Mouse (Mus musculus) monocyte, adult 2 months (primary cell): ENCODE measurements at regions not wholly inside any gene's neighbourhood (a gene's known extent, or its start where the extent isn't known, plus 50 kb on each side); places are given as distances from the start of the nearest gene placed in this dataset.

ENCODE experiments used
- DNase-seq, 2 experiments: peaks; one replicate each; pipeline ENCODE4 v3.0.0; 2022; ENCODE audit warnings: low spot score in 2 of 2, low read depth in 1 of 2

DNA sequence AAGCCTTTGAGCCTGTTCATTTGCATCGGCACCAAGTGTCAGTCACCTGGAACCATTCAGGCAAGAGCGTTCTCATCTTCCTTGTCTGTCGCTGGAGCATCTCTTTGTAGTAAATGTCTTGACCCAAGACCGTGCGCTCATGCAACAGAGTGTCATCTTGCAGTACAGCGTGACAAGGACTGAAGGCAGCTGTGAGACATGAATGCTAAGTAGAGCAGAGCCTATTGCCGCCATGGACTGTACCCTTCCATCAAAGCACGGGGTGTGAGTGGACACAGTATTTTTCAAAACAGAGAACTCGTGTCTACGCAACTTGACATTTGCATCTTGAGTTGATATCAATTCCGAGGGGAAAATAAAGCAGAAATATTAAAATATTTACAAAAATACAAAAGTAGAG is 287.4 kb upstream of the Gpc5 start:
- no peak for DNase-seq

- no peak for DNase-seq
Measured at GRCm38 (mm10) chr14:114808621-114809020, 283.4 kb upstream of the Gpc5 start.

GRCm38 (mm10) chr14:114820677-114821076 is 271.3 kb upstream of the Gpc5 start:
- DNase-seq: no peak

GRCm38 (mm10) chr14:114821098-114821594 is 270.9 kb upstream of the Gpc5 start:
- no peak for DNase-seq

DNA sequence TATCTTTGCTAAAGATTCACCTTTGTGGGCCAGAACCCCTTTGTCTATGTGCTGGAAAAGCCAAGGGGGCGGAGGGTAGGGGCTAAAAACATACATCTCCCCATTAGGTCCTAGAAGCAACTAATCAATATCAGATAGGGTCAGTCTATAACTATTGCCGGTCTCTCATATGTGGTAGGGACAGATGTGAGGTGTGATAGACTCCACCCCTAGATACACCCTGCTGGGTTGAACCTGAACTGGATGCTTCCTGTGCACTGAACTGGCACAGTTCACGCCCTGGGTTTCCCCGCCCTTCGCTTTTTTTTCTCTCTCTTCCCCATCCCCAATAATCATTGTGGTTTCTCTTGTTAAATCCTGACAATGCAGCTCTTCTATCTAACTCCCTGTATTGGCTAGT is 270.3 kb upstream of the Gpc5 start:
- DNase-seq: no peak

GRCm38 (mm10) chr14:114826662-114827321 is 265.2 kb upstream of the Gpc5 start:
- DNase-seq: no peak

- no peak for DNase-seq
Measured at GRCm38 (mm10) chr14:114829310-114829709, 262.7 kb upstream of the Gpc5 start.

GRCm38 (mm10) chr14:114832987-114833386 is 259.0 kb upstream of the Gpc5 start:
- DNase-seq: no peak

GRCm38 (mm10) chr14:114836723-114837349 is 255.2 kb upstream of the Gpc5 start:
- no peak for DNase-seq

GRCm38 (mm10) chr14:114837652-114838276 is 254.3 kb upstream of the Gpc5 start:
- DNase-seq: no peak

DNA sequence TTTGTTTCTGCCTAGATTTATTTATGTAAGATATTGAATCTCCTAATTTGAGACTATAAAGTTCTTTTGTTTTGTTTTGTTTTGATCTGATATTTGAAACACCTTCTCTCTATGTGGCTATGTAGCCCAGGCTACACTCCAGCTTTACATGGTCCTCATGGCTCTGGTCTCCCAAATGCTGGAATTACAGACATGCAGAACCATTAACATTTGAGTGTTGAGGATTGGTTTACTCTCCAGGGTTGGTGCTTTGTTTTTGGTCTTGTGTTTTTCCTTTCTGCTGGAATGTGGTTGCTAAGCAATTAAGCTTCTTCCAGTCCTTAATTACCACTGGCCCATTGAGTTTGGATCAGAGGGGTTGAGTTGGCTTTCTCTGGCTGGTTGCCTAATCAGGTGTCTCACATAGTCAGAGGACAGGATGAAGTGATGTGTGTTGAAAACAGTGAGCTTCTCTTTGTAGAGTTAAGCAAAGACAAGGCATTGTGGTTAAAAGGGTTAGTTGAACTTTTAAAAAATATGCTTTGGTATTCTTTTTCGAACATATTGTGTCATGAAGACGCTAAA is 252.6 kb upstream of the Gpc5 start:
- DNase-seq: no peak

DNA sequence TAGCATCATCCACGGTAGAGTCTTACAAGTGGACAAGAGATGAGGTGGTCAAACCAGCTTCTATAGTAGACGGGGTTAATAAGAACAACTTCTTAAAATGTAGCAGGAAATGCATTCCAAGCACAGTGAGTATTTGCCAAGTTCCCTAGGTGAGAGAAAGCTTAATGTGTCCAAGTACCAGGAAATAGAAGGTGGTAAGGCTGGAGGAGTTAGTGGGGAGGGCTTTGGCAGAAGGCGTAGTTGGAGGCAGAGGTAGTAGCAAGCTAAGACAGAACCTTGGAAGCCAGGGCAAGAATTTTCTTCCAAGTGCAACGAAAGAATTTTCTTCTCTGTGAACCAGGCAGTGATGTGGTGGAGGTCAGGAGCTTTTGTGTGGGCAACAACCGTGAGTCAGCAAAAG is 251.2 kb upstream of the Gpc5 start:
- no peak for DNase-seq

GRCm38 (mm10) chr14:114841552-114841951 is 250.5 kb upstream of the Gpc5 start:
- DNase-seq: no peak

DNA sequence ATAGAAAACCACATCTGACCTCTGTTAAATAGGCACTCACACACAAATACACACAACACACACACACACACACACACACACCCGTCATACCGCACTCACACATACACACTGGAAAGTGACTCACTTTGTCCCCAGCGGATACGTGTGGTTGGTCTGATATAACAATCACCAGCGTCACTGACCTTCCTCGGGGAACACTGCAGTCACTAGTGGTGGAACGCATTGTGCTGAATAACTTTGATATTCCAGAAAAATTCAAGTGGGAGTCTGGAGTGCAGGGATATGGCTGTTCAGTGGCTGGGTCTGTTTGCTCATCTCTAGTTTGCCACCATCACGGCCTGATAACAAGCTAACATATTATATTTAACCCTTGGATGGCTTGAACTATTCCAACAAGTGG is 249.7 kb upstream of the Gpc5 start:
- no peak for DNase-seq

DNA sequence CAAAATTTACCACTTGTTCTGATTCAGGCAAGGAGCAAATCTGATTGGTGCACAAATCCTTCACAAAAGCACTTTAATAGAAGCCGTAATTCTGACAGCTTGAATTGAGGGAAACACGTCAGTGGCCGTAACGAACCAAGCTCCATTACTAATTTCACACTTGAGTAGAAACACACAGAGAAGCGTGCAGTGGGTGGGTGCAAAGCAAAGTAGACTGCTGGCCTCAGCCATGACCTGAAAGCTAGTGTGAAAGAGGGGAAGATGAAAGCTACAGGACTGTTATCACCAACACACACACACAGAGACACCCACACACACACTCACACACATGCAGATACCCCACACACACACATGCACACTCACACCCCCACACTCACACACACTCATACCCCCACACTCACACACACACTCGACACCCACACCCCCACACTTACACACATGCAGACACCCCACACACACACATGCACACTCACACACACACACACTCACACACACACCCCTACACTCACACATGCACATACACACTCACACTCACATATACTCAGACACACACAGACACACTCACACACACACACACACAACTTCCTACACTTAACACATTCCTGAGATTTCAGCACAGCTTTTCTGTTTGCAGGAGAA is 248.8 kb upstream of the Gpc5 start:
- no peak for DNase-seq

- no peak for DNase-seq
Measured at GRCm38 (mm10) chr14:114854324-114855054, 237.5 kb upstream of the Gpc5 start.

DNA sequence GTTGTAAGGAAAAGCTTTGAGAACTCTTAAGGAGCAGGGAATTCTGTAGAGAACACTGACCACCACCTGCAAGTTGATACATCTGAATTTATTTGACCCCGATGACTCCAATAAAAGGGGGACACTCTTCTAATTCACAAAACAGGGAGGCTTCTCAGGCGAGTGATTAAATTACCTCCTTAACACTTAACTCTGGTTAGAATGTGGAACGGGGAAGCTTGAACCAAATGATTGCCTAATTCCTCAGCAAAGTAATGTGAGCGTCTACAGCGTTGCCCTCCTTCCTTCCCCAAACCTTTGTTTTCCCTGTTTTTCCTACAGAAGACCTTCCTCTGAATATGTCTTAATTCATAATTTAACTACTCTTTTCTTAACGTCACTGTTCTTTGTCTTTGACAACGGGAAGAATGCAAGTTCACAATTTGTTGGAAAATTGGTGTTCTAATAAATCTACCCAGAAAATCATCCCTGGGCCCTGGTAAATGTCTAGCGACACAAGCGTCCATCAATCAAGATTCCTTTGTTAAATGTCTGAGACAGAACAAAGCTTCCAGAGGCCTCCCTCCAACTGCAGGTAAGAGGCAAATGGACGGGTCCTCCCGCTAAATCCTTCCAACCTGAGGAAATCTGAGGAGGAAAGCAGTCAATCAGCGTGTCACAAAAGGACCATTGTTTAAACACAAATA is 236.8 kb upstream of the Gpc5 start:
- DNase-seq: no peak

DNA sequence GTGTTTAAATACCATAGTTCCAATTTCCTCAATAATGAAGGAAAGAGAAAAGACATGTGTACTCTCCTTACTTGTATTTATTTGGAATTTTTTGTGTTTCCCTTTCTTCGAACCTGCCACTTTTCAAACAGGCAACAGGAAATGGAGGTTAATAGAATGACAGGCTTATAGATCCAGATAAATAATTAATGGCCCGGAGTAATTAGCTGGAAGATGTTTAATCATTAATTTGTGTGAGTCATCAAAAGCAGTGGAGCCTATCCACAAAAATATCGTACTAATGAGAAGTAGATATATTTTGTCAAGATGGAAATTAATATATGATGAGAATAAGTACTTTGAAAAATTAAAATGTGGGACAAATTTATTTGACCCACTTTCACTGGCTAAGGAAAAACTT is 236.3 kb upstream of the Gpc5 start:
- no peak for DNase-seq

GRCm38 (mm10) chr14:114856243-114857031 is 235.6 kb upstream of the Gpc5 start:
- DNase-seq: no peak

GRCm38 (mm10) chr14:114857171-114857570 is 234.8 kb upstream of the Gpc5 start:
- DNase-seq: no peak
